Mouse (Mus musculus): ENCODE measurements around the gene Cacna2d3. TPM values are rescaled to one million over a fixed set of nuclear protein-coding genes. Genes with fewer than 3 reads are reported as not detected.

Gene Cacna2d3
- polyA plus RNA-seq, 1 experiment from 2014 or later: 1.3 TPM

DNA sequence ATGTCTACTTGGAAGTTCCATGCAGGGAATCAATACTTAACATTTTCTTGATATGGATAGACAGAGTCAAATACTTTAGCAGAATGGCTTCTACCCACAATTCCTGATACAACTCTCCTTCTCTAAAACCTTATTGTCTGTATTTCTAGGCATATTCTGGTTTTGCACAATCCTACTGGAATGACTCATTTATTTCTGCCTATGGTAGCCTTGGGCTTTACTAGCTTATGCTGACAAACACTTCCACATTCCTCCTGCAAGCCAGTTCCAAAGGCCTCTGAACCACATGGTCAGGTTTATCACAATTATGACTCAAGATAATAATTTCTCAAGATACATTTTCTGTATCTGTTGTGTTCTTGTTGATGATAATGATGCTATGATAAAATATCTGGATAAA, 336.2 kb downstream of the Cacna2d3 start:
- Histone ChIP-seq H3K27me3 (ENCODE audit: control insufficient read depth, insufficient read depth, low read length) (no peaks in the 10 kb centered on the region), H3K4me1 (ENCODE audit: control insufficient read depth in 2 of 2, insufficient read depth in 2 of 2, low read length in 2 of 2) (no peaks in the 10 kb centered on the region), H3K9me3 (ENCODE audit: control insufficient read depth, low read length) (no peaks in the 10 kb centered on the region), H3K4me3 (ENCODE audit: control insufficient read depth in 1 of 2, insufficient read depth in 1 of 2, low read depth in 1 of 2, low read length in 2 of 2) (no peak overlapping the region), H3K9ac (ENCODE audit: low read length) (no peak overlapping the region), H3K27ac (replicated peaks in 1 of 2; ENCODE audit: control insufficient read depth in 1 of 2, insufficient read depth in 1 of 2, low read depth in 2 of 2, low read length in 2 of 2) (no peak overlapping the region), H3K4me2 (ENCODE audit: low read length) (no peak overlapping the region), H3K36me3 (ENCODE audit: control insufficient read depth, insufficient read depth, low read length) (no peaks in the 10 kb centered on the region)
- ATAC-seq (ENCODE audit: insufficient number of reproducible peaks, insufficient read depth, low FRiP score, low read depth): no peak

DNA sequence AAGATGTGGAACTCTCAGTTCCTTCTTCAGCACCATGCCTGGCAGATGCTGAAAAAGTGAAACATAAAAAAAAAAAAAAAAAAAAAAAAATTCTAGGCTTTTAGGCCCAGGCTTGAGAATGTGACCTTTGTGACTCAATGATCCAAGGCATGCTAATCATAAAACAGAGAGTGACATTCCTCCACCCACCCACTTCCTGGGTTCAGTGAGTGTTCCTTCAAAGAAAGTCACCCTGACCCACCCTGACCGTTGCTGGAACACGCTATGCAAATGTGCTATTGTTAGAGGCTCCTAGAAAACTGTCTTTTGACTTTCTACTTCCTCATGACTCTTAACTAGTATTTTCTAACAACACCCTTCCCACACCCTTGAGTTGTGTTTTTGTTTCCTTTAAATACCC, 338.9 kb downstream of the Cacna2d3 start:
- Histone ChIP-seq H3K4me1 (ENCODE audit: control insufficient read depth in 2 of 2, insufficient read depth in 2 of 2, low read length in 2 of 2) (no peaks in the 10 kb centered on the region), H3K9ac (ENCODE audit: low read length) (no peak overlapping the region), H3K4me3 (ENCODE audit: control insufficient read depth in 1 of 2, insufficient read depth in 1 of 2, low read depth in 1 of 2, low read length in 2 of 2) (no peak overlapping the region), H3K36me3 (ENCODE audit: control insufficient read depth, insufficient read depth, low read length) (no peaks in the 10 kb centered on the region), H3K9me3 (ENCODE audit: control insufficient read depth, low read length) (no peaks in the 10 kb centered on the region), H3K4me2 (ENCODE audit: low read length) (no peak overlapping the region), H3K27me3 (ENCODE audit: control insufficient read depth, insufficient read depth, low read length) (no peaks in the 10 kb centered on the region), H3K27ac (replicated peaks in 1 of 2; ENCODE audit: control insufficient read depth in 1 of 2, insufficient read depth in 1 of 2, low read depth in 2 of 2, low read length in 2 of 2) (no peak overlapping the region)
- 84% methylated on average over 2 of the region's 2 CpGs for WGBS
- no peak for ATAC-seq (ENCODE audit: insufficient number of reproducible peaks, insufficient read depth, low FRiP score, low read depth)

DNA sequence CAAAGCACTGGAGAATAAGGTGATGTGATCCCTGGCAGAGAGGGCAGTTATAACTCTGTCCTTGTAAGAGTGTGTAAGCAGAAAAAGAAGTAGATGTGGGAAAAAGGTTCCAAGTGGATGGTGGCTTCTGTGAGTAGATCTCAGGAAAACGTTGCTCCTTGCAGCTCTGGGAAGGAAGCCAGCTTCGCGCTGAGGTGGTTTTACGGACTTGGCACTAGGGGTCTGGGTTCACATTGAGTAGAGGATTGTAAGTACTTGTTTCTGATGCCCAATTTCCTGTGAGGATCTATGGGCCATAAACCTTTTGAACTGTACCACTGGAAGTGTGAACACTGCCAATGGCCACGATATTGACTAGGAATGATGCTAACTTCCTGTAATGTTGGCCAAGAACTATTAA, 354.8 kb downstream of the Cacna2d3 start:
- 81% methylated on average over 5 of the region's 5 CpGs for whole genome bisulfite sequencing
- no peaks in the 10 kb centered on the region for H3K36me3 ChIP-seq (ENCODE audit: control insufficient read depth, insufficient read depth, low read length)
- no peaks in the 10 kb centered on the region for H3K9me3 ChIP-seq (ENCODE audit: control insufficient read depth, low read length)
- no peaks in the 10 kb centered on the region for H3K4me1 ChIP-seq (ENCODE audit: control insufficient read depth in 2 of 2, insufficient read depth in 2 of 2, low read length in 2 of 2)
- no peak overlapping the region for H3K4me2 ChIP-seq (ENCODE audit: low read length)
- H3K4me3 ChIP-seq (ENCODE audit: control insufficient read depth in 1 of 2, insufficient read depth in 1 of 2, low read depth in 1 of 2, low read length in 2 of 2): no peak overlapping the region
- H3K27me3 ChIP-seq (ENCODE audit: control insufficient read depth, insufficient read depth, low read length): no peaks in the 10 kb centered on the region
- H3K9ac ChIP-seq (ENCODE audit: low read length): no peak overlapping the region
- H3K27ac ChIP-seq (replicated peaks in 1 of 2; ENCODE audit: control insufficient read depth in 1 of 2, insufficient read depth in 1 of 2, low read depth in 2 of 2, low read length in 2 of 2): no peak overlapping the region
- no peak for ATAC-seq (ENCODE audit: insufficient number of reproducible peaks, insufficient read depth, low FRiP score, low read depth)

DNA sequence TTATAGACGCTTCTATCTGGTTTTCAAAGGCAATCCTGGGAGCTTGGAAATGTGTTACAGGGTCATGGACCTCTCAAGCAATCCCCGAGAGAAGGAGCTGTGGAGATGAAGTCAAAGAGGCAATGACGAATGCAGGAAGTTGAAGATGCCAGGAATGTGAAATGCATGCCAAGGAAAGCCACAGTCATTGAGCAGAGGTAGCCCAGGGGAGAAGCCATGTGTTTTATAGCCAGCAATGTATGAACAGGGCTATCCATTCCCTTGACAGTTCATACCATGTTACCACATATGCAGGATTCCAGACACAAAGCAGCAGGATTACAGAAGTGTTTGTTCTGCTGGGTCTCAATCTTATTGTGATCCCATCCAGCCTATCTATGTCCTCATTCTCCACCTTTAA, 359.2 kb downstream of the Cacna2d3 start:
- 37% methylated on average over 3 of the region's 3 CpGs for WGBS
- H3K27ac ChIP-seq (replicated peaks in 1 of 2; ENCODE audit: control insufficient read depth in 1 of 2, insufficient read depth in 1 of 2, low read depth in 2 of 2, low read length in 2 of 2): no peak overlapping the region
- no peak overlapping the region for H3K4me3 ChIP-seq (ENCODE audit: control insufficient read depth in 1 of 2, insufficient read depth in 1 of 2, low read depth in 1 of 2, low read length in 2 of 2)
- H3K9me3 ChIP-seq (ENCODE audit: control insufficient read depth, low read length): no peaks in the 10 kb centered on the region
- no peak for ATAC-seq (ENCODE audit: insufficient number of reproducible peaks, insufficient read depth, low FRiP score, low read depth)
- no peak overlapping the region for H3K4me2 ChIP-seq (ENCODE audit: low read length)
- no peak overlapping the region for H3K9ac ChIP-seq (ENCODE audit: low read length)
- H3K4me1 ChIP-seq (ENCODE audit: control insufficient read depth in 2 of 2, insufficient read depth in 2 of 2, low read length in 2 of 2): no peaks in the 10 kb centered on the region
- H3K36me3 ChIP-seq (ENCODE audit: control insufficient read depth, insufficient read depth, low read length): no peaks in the 10 kb centered on the region
- no peaks in the 10 kb centered on the region for H3K27me3 ChIP-seq (ENCODE audit: control insufficient read depth, insufficient read depth, low read length)

DNA sequence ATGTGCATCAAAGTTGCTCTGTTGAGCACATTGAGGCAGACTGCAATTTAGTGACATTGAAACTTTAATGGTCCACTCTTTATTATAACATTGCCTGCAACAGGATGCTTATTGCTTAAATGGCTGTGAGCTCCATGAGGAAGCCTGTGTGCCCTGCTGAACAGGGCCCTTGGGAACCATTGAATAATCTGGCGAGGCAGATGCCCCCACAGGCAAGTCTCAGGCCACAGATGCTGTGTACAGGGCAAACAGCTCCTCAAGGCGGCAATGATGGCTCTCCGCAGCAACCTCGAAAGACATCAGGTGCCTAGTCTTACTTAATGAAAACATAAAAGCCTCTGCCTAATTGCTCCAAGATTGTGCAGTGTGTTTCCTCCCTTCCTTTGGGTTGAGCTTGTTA, 371.0 kb downstream of the Cacna2d3 start:
- H3K4me1 ChIP-seq (ENCODE audit: control insufficient read depth in 2 of 2, insufficient read depth in 2 of 2, low read length in 2 of 2): no peaks in the 10 kb centered on the region
- no peaks in the 10 kb centered on the region for H3K27me3 ChIP-seq (ENCODE audit: control insufficient read depth, insufficient read depth, low read length)
- no peaks in the 10 kb centered on the region for H3K36me3 ChIP-seq (ENCODE audit: control insufficient read depth, insufficient read depth, low read length)
- no peak for ATAC-seq (ENCODE audit: insufficient number of reproducible peaks, insufficient read depth, low FRiP score, low read depth)
- no peak overlapping the region for H3K4me2 ChIP-seq (ENCODE audit: low read length)
- H3K9me3 ChIP-seq (ENCODE audit: control insufficient read depth, low read length): no peaks in the 10 kb centered on the region
- H3K4me3 ChIP-seq (ENCODE audit: control insufficient read depth in 1 of 2, insufficient read depth in 1 of 2, low read depth in 1 of 2, low read length in 2 of 2): no peak overlapping the region
- 89% methylated on average over 4 of the region's 4 CpGs for WGBS
- no peak overlapping the region for H3K9ac ChIP-seq (ENCODE audit: low read length)
- no peak overlapping the region for H3K27ac ChIP-seq (replicated peaks in 1 of 2; ENCODE audit: control insufficient read depth in 1 of 2, insufficient read depth in 1 of 2, low read depth in 2 of 2, low read length in 2 of 2)

DNA sequence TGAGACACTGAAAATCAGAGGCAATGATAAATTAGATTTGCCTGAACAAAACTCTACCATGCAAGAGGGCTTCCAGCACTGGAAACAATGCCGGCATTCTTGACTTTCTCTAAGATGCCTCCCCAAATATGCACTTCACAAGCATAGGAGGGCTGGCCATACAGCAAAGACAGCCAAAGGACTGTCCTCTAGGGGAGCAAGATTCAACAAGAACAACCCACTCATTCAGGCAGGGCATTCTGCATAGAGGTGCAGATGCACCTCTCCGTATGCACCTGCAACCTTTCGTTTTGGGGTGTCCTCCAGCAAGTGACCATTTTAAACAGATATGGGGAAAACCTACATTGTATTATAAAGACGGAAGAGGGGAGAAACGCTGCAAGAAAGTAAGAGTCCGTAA, 380.1 kb downstream of the Cacna2d3 start:
- Histone ChIP-seq H3K4me1 (ENCODE audit: control insufficient read depth in 2 of 2, insufficient read depth in 2 of 2, low read length in 2 of 2) (no peaks in the 10 kb centered on the region), H3K36me3 (ENCODE audit: control insufficient read depth, insufficient read depth, low read length) (no peaks in the 10 kb centered on the region), H3K9ac (ENCODE audit: low read length) (no peak overlapping the region), H3K27ac (replicated peaks in 1 of 2; ENCODE audit: control insufficient read depth in 1 of 2, insufficient read depth in 1 of 2, low read depth in 2 of 2, low read length in 2 of 2) (no peak overlapping the region), H3K27me3 (ENCODE audit: control insufficient read depth, insufficient read depth, low read length) (no peaks in the 10 kb centered on the region), H3K4me2 (ENCODE audit: low read length) (no peak overlapping the region), H3K9me3 (ENCODE audit: control insufficient read depth, low read length) (no peaks in the 10 kb centered on the region), H3K4me3 (ENCODE audit: control insufficient read depth in 1 of 2, insufficient read depth in 1 of 2, low read depth in 1 of 2, low read length in 2 of 2) (no peak overlapping the region)
- 85% methylated on average over 6 of the region's 6 CpGs for WGBS
- ATAC-seq (ENCODE audit: insufficient number of reproducible peaks, insufficient read depth, low FRiP score, low read depth): no peak

DNA sequence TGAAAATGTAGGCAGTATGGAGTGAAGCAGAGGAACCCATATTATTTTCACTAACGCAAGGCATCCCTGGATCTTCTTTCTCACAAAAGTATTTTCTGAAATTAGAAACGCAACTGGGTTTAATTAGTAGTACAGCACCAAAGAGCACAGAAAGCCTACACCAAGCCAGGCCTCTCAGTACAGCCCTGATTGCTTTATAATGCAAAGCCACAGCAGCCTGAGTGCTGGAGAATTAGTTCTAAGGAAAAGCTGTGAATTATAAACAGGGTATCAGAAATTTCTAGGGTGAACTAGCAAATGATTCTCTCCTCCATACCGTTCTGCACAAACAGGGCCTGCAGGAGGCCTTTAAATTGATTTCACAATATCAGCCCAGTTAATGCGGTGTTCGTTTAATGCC, 380.9 kb downstream of the Cacna2d3 start:
- Histone ChIP-seq H3K27me3 (ENCODE audit: control insufficient read depth, insufficient read depth, low read length) (no peaks in the 10 kb centered on the region), H3K4me2 (ENCODE audit: low read length) (no peak overlapping the region), H3K4me1 (ENCODE audit: control insufficient read depth in 2 of 2, insufficient read depth in 2 of 2, low read length in 2 of 2) (no peaks in the 10 kb centered on the region), H3K9ac (ENCODE audit: low read length) (no peak overlapping the region), H3K9me3 (ENCODE audit: control insufficient read depth, low read length) (no peaks in the 10 kb centered on the region), H3K27ac (replicated peaks in 1 of 2; ENCODE audit: control insufficient read depth in 1 of 2, insufficient read depth in 1 of 2, low read depth in 2 of 2, low read length in 2 of 2) (no peak overlapping the region), H3K36me3 (ENCODE audit: control insufficient read depth, insufficient read depth, low read length) (no peaks in the 10 kb centered on the region), H3K4me3 (ENCODE audit: control insufficient read depth in 1 of 2, insufficient read depth in 1 of 2, low read depth in 1 of 2, low read length in 2 of 2) (no peak overlapping the region)
- WGBS: 81% methylated on average over 5 of the region's 5 CpGs
- ATAC-seq (ENCODE audit: insufficient number of reproducible peaks, insufficient read depth, low FRiP score, low read depth): no peak

DNA sequence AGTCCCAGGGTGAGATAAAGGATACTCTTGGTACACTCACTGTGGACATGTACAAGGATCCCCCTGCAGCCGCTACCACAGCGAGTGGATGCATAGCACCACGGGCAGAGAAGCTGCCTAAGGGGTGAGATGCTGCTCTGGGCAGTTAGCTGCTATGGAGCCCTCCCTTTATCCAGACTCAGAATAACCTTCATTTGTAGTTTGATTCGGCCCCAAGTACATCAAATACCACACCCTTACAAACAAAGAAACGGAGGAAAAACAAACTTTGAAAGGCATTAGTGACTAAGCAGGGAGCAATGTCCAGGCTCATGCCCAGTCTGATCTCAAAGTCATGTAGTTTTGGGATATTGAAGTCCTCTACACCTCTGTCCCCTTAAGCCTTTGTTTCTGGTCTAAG, 386.8 kb downstream of the Cacna2d3 start:
- Histone ChIP-seq H3K4me2 (ENCODE audit: low read length) (no peak overlapping the region), H3K27me3 (ENCODE audit: control insufficient read depth, insufficient read depth, low read length) (no peaks in the 10 kb centered on the region), H3K4me3 (ENCODE audit: control insufficient read depth in 1 of 2, insufficient read depth in 1 of 2, low read depth in 1 of 2, low read length in 2 of 2) (no peak overlapping the region), H3K4me1 (ENCODE audit: control insufficient read depth in 2 of 2, insufficient read depth in 2 of 2, low read length in 2 of 2) (no peaks in the 10 kb centered on the region), H3K36me3 (ENCODE audit: control insufficient read depth, insufficient read depth, low read length) (no peaks in the 10 kb centered on the region), H3K27ac (replicated peaks in 1 of 2; ENCODE audit: control insufficient read depth in 1 of 2, insufficient read depth in 1 of 2, low read depth in 2 of 2, low read length in 2 of 2) (no peak overlapping the region), H3K9ac (ENCODE audit: low read length) (no peak overlapping the region), H3K9me3 (ENCODE audit: control insufficient read depth, low read length) (0 out of 2 replicates have a peak, but pooled peaks cover 3% of the 10 kb centered on the region)
- no peak for ATAC-seq (ENCODE audit: insufficient number of reproducible peaks, insufficient read depth, low FRiP score, low read depth)
- 77% methylated on average over 5 of the region's 5 CpGs for WGBS
